Mouse (Mus musculus) heart, embryonic 14.5 days (tissue): ENCODE measurements around the gene Prodh2. TPM values are rescaled to one million over a fixed set of nuclear protein-coding genes. Genes with fewer than 3 reads are reported as not detected.

Source experiments
- ATAC-seq: fragments of 200-750 bp; cut with Nextera tagmentation; 2 replicates; pipeline ENCODE4 v1.8.0; 2017; ENCODE audit warnings: low read depth, moderate TSS enrichment; ENCODE audit not compliant: insufficient number of reproducible peaks, insufficient read depth, low FRiP score
- H3K27ac ChIP-seq, 2 experiments: fragments of 200-500 bp in 1 of 2; fragments of 300-500 bp in 1 of 2; sonication (generic) in 1 of 2; replicated peaks in 1 of 2; 2 replicates each; pipeline ENCODE4 v1.5.1; 2012 to 2014; ENCODE audit warnings: low read depth in 2 of 2, low read length in 2 of 2, control low read depth in 1 of 2, mild to moderate bottlenecking in 1 of 2, mixed read lengths in 1 of 2; ENCODE audit not compliant: control insufficient read depth in 1 of 2, insufficient read depth in 1 of 2
- H3K27me3 ChIP-seq: fragments of 300-500 bp; sonication (generic); 2 replicates; pipeline ENCODE4 v1.6.1; 2014; ENCODE audit warnings: mild to moderate bottlenecking, low read length, control low read depth; ENCODE audit not compliant: control insufficient read depth, insufficient read depth
- H3K36me3 ChIP-seq: fragments of 300-500 bp; sonication (generic); 2 replicates; pipeline ENCODE4 v1.6.1; 2014; ENCODE audit warnings: mild to moderate bottlenecking, control low read depth, low read length, mixed read lengths; ENCODE audit not compliant: control insufficient read depth, insufficient read depth
- H3K4me1 ChIP-seq, 2 experiments: fragments of 200-500 bp in 1 of 2; fragments of 300-500 bp in 1 of 2; sonication (generic) in 1 of 2; 2 replicates each; pipeline ENCODE4 v1.6.1; 2012 to 2014; ENCODE audit warnings: low read length in 2 of 2, control low read depth in 1 of 2, mixed read lengths in 1 of 2; ENCODE audit not compliant: control insufficient read depth in 2 of 2, insufficient read depth in 2 of 2
- H3K4me2 ChIP-seq: fragments of 300-500 bp; sonication (generic); 2 replicates; pipeline ENCODE4 v1.6.1; 2014; ENCODE audit warnings: mild to moderate bottlenecking, low read length
- H3K4me3 ChIP-seq, 2 experiments: fragments of 200-500 bp in 1 of 2; fragments of 300-500 bp in 1 of 2; sonication (generic) in 1 of 2; 2 replicates each; pipeline ENCODE4 v1.5.1; 2012 to 2014; ENCODE audit warnings: low read length in 2 of 2, mild to moderate bottlenecking in 2 of 2, control low read depth in 1 of 2, low read depth in 1 of 2, moderate library complexity in 1 of 2; ENCODE audit not compliant: control insufficient read depth in 1 of 2, insufficient read depth in 1 of 2
- H3K9ac ChIP-seq: fragments of 300-500 bp; sonication (generic); 2 replicates; pipeline ENCODE4 v1.6.1; 2014; ENCODE audit warnings: mild to moderate bottlenecking, low read length
- H3K9me3 ChIP-seq: fragments of 300-500 bp; sonication (generic); 2 replicates; pipeline ENCODE4 v1.6.1; 2016; ENCODE audit warnings: low read length, control low read depth; ENCODE audit not compliant: control insufficient read depth
- WGBS: fragments of 180-500 bp; shearing (Covaris S2); extraction: QIAGEN DNeasy Blood & Tissue Kit; methylation state at CpG from one replicate; pipeline ENCODE4 v1.1.7; 2014; 5-methylcytosine and 5-hydroxymethylcytosine counted together
- polyA plus RNA-seq: library from polyadenylated mRNA; unstranded; fragments of >200 nt; fragmentation: Nextera tagmentation; extraction: Ambion mirVana; gene quantifications from 2 replicates; pipeline ENCODE4 v1.2.1, GENCODE M21; 2014

Prodh2 gene
- polyA plus RNA-seq, 1 experiment from 2014 or later, result not detected

- H3K27ac ChIP-seq, result peak within 1 kb of the TSS; percentile 98
- H3K9me3 ChIP-seq, result no peaks in the 10 kb centered on the region
- WGBS, result under 1% methylated on average over 44 of the region's 44 CpGs
- H3K36me3 ChIP-seq, result peaks cover 48% of the 10 kb centered on the region
- ATAC-seq, result peak; percentile 86
- H3K9ac ChIP-seq, result peak within 1 kb of the TSS; percentile 89
- peaks cover 8 to 14% of the 10 kb centered on the region in 2 experiments for H3K4me1 ChIP-seq
- peak within 1 kb of the TSS; percentile 73 to 87 for H3K4me3 ChIP-seq
- H3K27me3 ChIP-seq, result no peaks in the 10 kb centered on the region
- H3K4me2 ChIP-seq, result peak within 1 kb of the TSS; percentile 86
These were observed 58.9 kb downstream of the Prodh2 start, which contains the start of the genes Hspb6 and Proser3 for GRCm38 (mm10) chr7:30552102-30553020. Gene Hspb6 (plus strand): TSS chr7:30552178. Gene Proser3 (minus strand): TSS chr7:30552299.

- ATAC-seq, result peak; percentile 28; the same call in 1 of the 2 replicates
- H3K9ac ChIP-seq, result peak overlapping the region; percentile 89
- peaks cover 8 to 18% of the 10 kb centered on the region in 2 experiments for H3K4me1 ChIP-seq
- H3K27ac ChIP-seq, result peak overlapping the region; percentile 98
- H3K4me3 ChIP-seq, result peak overlapping the region; percentile 67 to 73
- H3K36me3 ChIP-seq, result peaks cover 45% of the 10 kb centered on the region
- 1% methylated on average over 23 of the region's 23 CpGs for WGBS
- peak overlapping the region; percentile 86 for H3K4me2 ChIP-seq
- no peaks in the 10 kb centered on the region for H3K9me3 ChIP-seq
- no peaks in the 10 kb centered on the region for H3K27me3 ChIP-seq
These were observed 59.7 kb downstream of the Prodh2 start for GRCm38 (mm10) chr7:30553021-30553589.

DNA sequence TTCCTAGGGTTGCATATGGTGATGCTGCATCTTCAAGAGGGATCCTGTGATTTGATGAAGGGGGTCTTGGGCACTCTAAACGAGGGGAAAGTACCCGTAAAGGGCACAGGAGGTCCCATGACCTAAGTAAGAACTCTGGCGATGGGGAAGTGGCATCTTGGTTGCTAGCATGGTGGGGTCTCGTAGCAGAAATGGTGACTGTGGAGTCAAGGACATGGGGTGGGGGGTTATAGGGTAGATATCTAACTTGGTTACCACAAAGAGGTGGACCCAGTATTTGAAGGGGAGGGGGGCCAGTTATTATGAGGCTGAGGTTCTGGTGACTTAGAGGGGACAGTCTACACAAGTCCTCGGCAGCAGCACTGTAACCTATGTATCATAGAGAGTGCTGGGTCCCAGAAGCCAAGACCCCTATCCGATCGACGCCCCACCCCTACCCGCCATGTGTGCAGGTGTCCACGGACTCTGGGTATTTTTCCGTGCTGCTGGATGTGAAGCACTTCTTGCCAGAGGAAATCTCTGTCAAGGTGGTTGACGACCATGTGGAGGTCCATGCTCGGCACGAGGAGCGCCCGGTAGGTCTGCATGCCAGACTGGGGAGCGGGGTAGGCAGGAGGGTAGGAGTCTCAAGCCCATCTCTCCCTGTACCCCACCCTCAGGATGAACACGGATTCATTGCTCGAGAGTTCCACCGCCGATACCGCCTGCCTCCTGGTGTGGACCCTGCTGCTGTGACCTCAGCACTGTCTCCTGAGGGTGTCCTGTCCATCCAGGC, 60.6 kb downstream of the Prodh2 start:
- Histone ChIP-seq H3K36me3 (peaks cover 36% of the 10 kb centered on the region), H3K9me3 (no peaks in the 10 kb centered on the region), H3K9ac (peak overlapping the region; percentile 89), H3K4me1 (peaks cover 10 to 27% of the 10 kb centered on the region in 2 experiments), H3K27ac (peak overlapping the region in 1 of 2 experiments; percentile 98; a peak in 2 of 4 replicates), H3K4me3 (peak overlapping the region; percentile 67 to 73), H3K27me3 (no peaks in the 10 kb centered on the region), H3K4me2 (peak overlapping the region; percentile 86)
- no peak for ATAC-seq
- WGBS, result 84% methylated on average over 22 of the region's 22 CpGs

GRCm38 (mm10) chr7:30556894-30557536, 63.6 kb downstream of the Prodh2 start:
- 94% methylated on average over 18 of the region's 18 CpGs for WGBS
- no peak overlapping the region for H3K9ac ChIP-seq

GRCm38 (mm10) chr7:30557901-30558514, 64.6 kb downstream of the Prodh2 start:
- peak overlapping the region in 1 of 2 experiments; percentile 69; a peak in 1 of 4 replicates for H3K4me3 ChIP-seq

More at GRCm38 (mm10) chr7:30556894-30557536, 63.6 kb downstream of the Prodh2 start:
- no peak for ATAC-seq
- Histone ChIP-seq H3K4me1 (peaks cover 10 to 31% of the 10 kb centered on the region in 2 experiments), H3K9me3 (no peaks in the 10 kb centered on the region), H3K27ac (no peak overlapping the region), H3K4me3 (no peak overlapping the region), H3K4me2 (no peak overlapping the region), H3K27me3 (no peaks in the 10 kb centered on the region), H3K36me3 (peaks cover 34% of the 10 kb centered on the region)

GRCm38 (mm10) chr7:30558656-30559442, 65.4 kb downstream of the Prodh2 start:
- Histone ChIP-seq H3K27ac (peak overlapping the region in 1 of 2 experiments; percentile 51; a peak in 2 of 4 replicates), H3K4me1 (peaks cover 4 to 20% of the 10 kb centered on the region in 2 experiments), H3K4me3 (peak overlapping the region; percentile 65 to 69), H3K36me3 (peaks cover 34% of the 10 kb centered on the region), H3K9ac (peak overlapping the region; percentile 85), H3K27me3 (no peaks in the 10 kb centered on the region), H3K4me2 (peak overlapping the region; percentile 88), H3K9me3 (no peaks in the 10 kb centered on the region)
- WGBS, result 14% methylated on average over 12 of the region's 12 CpGs
- ATAC-seq, result no peak

More at GRCm38 (mm10) chr7:30557901-30558514, 64.6 kb downstream of the Prodh2 start:
- Histone ChIP-seq H3K4me1 (peaks cover 8 to 28% of the 10 kb centered on the region in 2 experiments), H3K36me3 (peaks cover 34% of the 10 kb centered on the region), H3K9me3 (no peaks in the 10 kb centered on the region), H3K27me3 (no peaks in the 10 kb centered on the region), H3K9ac (peak overlapping the region; percentile 85; the same call in 1 of the 2 replicates), H3K4me2 (peak overlapping the region; percentile 88), H3K27ac (no peak overlapping the region)
- WGBS, result 90% methylated on average over 13 of the region's 13 CpGs
- ATAC-seq, result no peak
